ENCODE assay signal across 8 mouse cellular contexts in the genomic region with DNA sequence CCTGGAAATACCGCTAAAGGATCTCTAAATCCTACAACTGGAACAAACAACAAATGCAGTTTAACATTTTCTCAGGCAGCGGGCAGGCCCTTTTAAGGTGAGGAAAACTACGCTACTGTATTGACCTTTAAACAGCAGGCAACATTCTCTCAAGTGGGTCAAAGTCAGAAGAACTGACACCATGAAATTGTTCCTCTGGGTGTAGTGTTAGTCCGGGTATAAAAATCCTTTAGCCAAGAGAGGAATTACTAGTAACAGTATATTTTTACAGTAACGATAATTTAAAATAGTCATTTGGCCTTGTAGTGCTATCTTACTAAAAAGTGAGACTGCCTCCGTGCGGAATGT. TPM values are rescaled to one million over a fixed set of nuclear protein-coding genes. Genes with fewer than 3 reads are reported as not detected.
DNase-seq lines count a peak whose midpoint lies in the region; ATAC-seq and TF ChIP-seq lines count a peak whose summit lies in the region.

No protein-coding gene starts in this region.

- no peaks in the 10 kb centered on the region for H3K27me3 ChIP-seq in lung, embryonic 14.5 days (ENCODE audit: insufficient read depth, low read length)
- H3K27me3 ChIP-seq in forebrain, embryonic 12.5 days = no peaks in the 10 kb centered on the region
- no peaks in the 10 kb centered on the region for H3K27me3 ChIP-seq in limb, embryonic 15.5 days
- H3K27me3 ChIP-seq in stomach, embryonic 14.5 days (ENCODE audit: control insufficient read depth, insufficient read depth, low read length) = no peaks in the 10 kb centered on the region

- WGBS in lung, embryonic 14.5 days = 7% methylated on average over 7 of the region's 7 CpGs
- 11% methylated on average over 7 of the region's 7 CpGs for WGBS in forebrain, embryonic 12.5 days
- WGBS in limb, embryonic 15.5 days = 8% methylated on average over 7 of the region's 7 CpGs
- WGBS in stomach, embryonic 14.5 days = 6% methylated on average over 7 of the region's 7 CpGs

- no peaks in the 10 kb centered on the region for H3K4me1 ChIP-seq in lung, embryonic 14.5 days (ENCODE audit: insufficient read depth)
- H3K4me1 ChIP-seq in forebrain, embryonic 12.5 days = peaks cover 29% of the 10 kb centered on the region
- no peaks in the 10 kb centered on the region for H3K4me1 ChIP-seq in limb, embryonic 15.5 days
- H3K4me1 ChIP-seq in stomach, embryonic 14.5 days (ENCODE audit: control insufficient read depth, insufficient read depth, low read length) = peaks cover 5% of the 10 kb centered on the region; the same call in 1 of the 2 replicates

- no peak for DNase-seq in lung, embryonic 14.5 days
- no peak for DNase-seq in lung, postnatal 14 days
- DNase-seq in layer of hippocampus, postnatal 36 days = no peak
- no peak for DNase-seq in right cerebral cortex, adult 18-20 months
- DNase-seq in right cerebral cortex, postnatal 14 days = no peak

- H3K9me3 ChIP-seq in lung, embryonic 14.5 days (ENCODE audit: low read depth, low read length) = no peaks in the 10 kb centered on the region
- H3K9me3 ChIP-seq in forebrain, embryonic 12.5 days = no peaks in the 10 kb centered on the region
- no peaks in the 10 kb centered on the region for H3K9me3 ChIP-seq in limb, embryonic 15.5 days
- H3K9me3 ChIP-seq in stomach, embryonic 14.5 days (ENCODE audit: control insufficient read depth, low read depth, low read length) = no peaks in the 10 kb centered on the region

- peak; percentile 14; the same call in 1 of the 2 replicates for ATAC-seq in lung, embryonic 14.5 days (ENCODE audit: insufficient read depth)
- ATAC-seq in forebrain, embryonic 12.5 days (ENCODE audit: low FRiP score) = peak; percentile 27; the same call in 1 of the 2 replicates
- ATAC-seq in limb, embryonic 15.5 days (ENCODE audit: insufficient number of reproducible peaks, low FRiP score, low TSS enrichment, low read depth) = peak; percentile 11; the same call in 1 of the 2 replicates
- peak; percentile 8; the same call in 1 of the 2 replicates for ATAC-seq in stomach, embryonic 14.5 days (ENCODE audit: insufficient number of reproducible peaks, insufficient read depth, low FRiP score, low read depth)

- peak overlapping the region; percentile 59 for H3K4me2 ChIP-seq in lung, embryonic 14.5 days
- H3K4me2 ChIP-seq in forebrain, embryonic 12.5 days = peak overlapping the region; percentile 47
- peak overlapping the region; percentile 33 for H3K4me2 ChIP-seq in limb, embryonic 15.5 days
- peak overlapping the region; percentile 41 for H3K4me2 ChIP-seq in stomach, embryonic 14.5 days (replicated peaks; ENCODE audit: low read depth, low read length)

- peak overlapping the region; percentile 95 for H3K9ac ChIP-seq in lung, embryonic 14.5 days
- no peak overlapping the region for H3K9ac ChIP-seq in forebrain, embryonic 12.5 days
- no peak overlapping the region for H3K9ac ChIP-seq in limb, embryonic 15.5 days
- no peak overlapping the region for H3K9ac ChIP-seq in stomach, embryonic 14.5 days (replicated peaks; ENCODE audit: low read depth, low read length)

- H3K4me3 ChIP-seq in lung, embryonic 14.5 days (ENCODE audit: low read depth, low read length) = peak overlapping the region; percentile 98
- peak overlapping the region; percentile 83 for H3K4me3 ChIP-seq in forebrain, embryonic 12.5 days (replicated peaks)
- H3K4me3 ChIP-seq in limb, embryonic 15.5 days = peak overlapping the region; percentile 86
- H3K4me3 ChIP-seq in stomach, embryonic 14.5 days (ENCODE audit: low read depth, low read length) = peak overlapping the region; percentile 85; the same call in 1 of the 2 replicates

- no peak for TF ChIP-seq CTCF in lung, embryonic 14.5 days (IDR thresholded peaks at IDR 0.05; ENCODE audit: low read depth)

- H3K27ac ChIP-seq in lung, embryonic 14.5 days (ENCODE audit: low read depth) = peak overlapping the region; percentile 73
- peak overlapping the region; percentile 78 for H3K27ac ChIP-seq in forebrain, embryonic 12.5 days
- peak overlapping the region; percentile 80 for H3K27ac ChIP-seq in limb, embryonic 15.5 days
- H3K27ac ChIP-seq in stomach, embryonic 14.5 days (ENCODE audit: low read length) = peak overlapping the region; percentile 69

- peaks cover 27% of the 10 kb centered on the region for H3K36me3 ChIP-seq in lung, embryonic 14.5 days (ENCODE audit: insufficient read depth)
- peaks cover 29% of the 10 kb centered on the region for H3K36me3 ChIP-seq in forebrain, embryonic 12.5 days (replicated peaks)
- H3K36me3 ChIP-seq in limb, embryonic 15.5 days = peaks cover 21% of the 10 kb centered on the region
- peaks cover 22% of the 10 kb centered on the region for H3K36me3 ChIP-seq in stomach, embryonic 14.5 days (ENCODE audit: control insufficient read depth, insufficient read depth, low read length)

RNA-seq across cellular contexts. Expression of a gene that starts 24.4 kb away (rescaled TPM):
- 83.9 and 84.5 TPM in 2 replicates for polyA plus RNA-seq in lung, embryonic 14.5 days (2014; fragmentation: Nextera tagmentation; extraction: Ambion mirVana)
- polyA plus RNA-seq in forebrain, embryonic 12.5 days (2016; fragmentation: Nextera tagmentation; extraction: Ambion mirVana) = 110 and 111 TPM in 2 replicates
- polyA plus RNA-seq in limb, embryonic 15.5 days (2015; fragmentation: Nextera tagmentation; extraction: Ambion mirVana) = 60.3 and 60.4 TPM in 2 replicates
- polyA plus RNA-seq in stomach, embryonic 14.5 days (2014; fragmentation: Nextera tagmentation; extraction: Ambion mirVana) = 73.0 and 73.2 TPM in 2 replicates
- total RNA-seq in layer of hippocampus, postnatal 36 days (2021) = under 1 TPM; 0.60 to 0.83 TPM

RNA-seq across cellular contexts. Expression of a gene that starts 24.5 kb away (rescaled TPM):
- 25.3 and 27.8 TPM in 2 replicates for polyA plus RNA-seq in lung, embryonic 14.5 days (2014; fragmentation: Nextera tagmentation; extraction: Ambion mirVana)
- polyA plus RNA-seq in forebrain, embryonic 12.5 days (2016; fragmentation: Nextera tagmentation; extraction: Ambion mirVana) = 35.1 and 35.6 TPM in 2 replicates
- 16.6 and 18.1 TPM in 2 replicates for polyA plus RNA-seq in limb, embryonic 15.5 days (2015; fragmentation: Nextera tagmentation; extraction: Ambion mirVana)
- polyA plus RNA-seq in stomach, embryonic 14.5 days (2014; fragmentation: Nextera tagmentation; extraction: Ambion mirVana) = 26.7 and 27.1 TPM in 2 replicates
- total RNA-seq in layer of hippocampus, postnatal 36 days (2021) = under 1 TPM; 0.35 to 0.56 TPM

RNA-seq across cellular contexts. Expression of a gene that starts 46.2 kb away (rescaled TPM):
- polyA plus RNA-seq in lung, embryonic 14.5 days (2014; fragmentation: Nextera tagmentation; extraction: Ambion mirVana) = 57.3 and 58.9 TPM in 2 replicates
- polyA plus RNA-seq in forebrain, embryonic 12.5 days (2016; fragmentation: Nextera tagmentation; extraction: Ambion mirVana) = 60.7 and 61.7 TPM in 2 replicates
- 61.9 and 64.3 TPM in 2 replicates for polyA plus RNA-seq in limb, embryonic 15.5 days (2015; fragmentation: Nextera tagmentation; extraction: Ambion mirVana)
- polyA plus RNA-seq in stomach, embryonic 14.5 days (2014; fragmentation: Nextera tagmentation; extraction: Ambion mirVana) = 67.7 and 69.6 TPM in 2 replicates
- 100 to 1,000 TPM; 144 to 146 TPM for total RNA-seq in layer of hippocampus, postnatal 36 days (2021)

RNA-seq across cellular contexts. Expression of a gene that starts 46.3 kb away (rescaled TPM):
- 0.17 and 0.51 TPM in 2 replicates for polyA plus RNA-seq in lung, embryonic 14.5 days (2014; fragmentation: Nextera tagmentation; extraction: Ambion mirVana)
- 0.22 and 0.27 TPM in 2 replicates for polyA plus RNA-seq in forebrain, embryonic 12.5 days (2016; fragmentation: Nextera tagmentation; extraction: Ambion mirVana)
- 0.14 and 0.51 TPM in 2 replicates for polyA plus RNA-seq in limb, embryonic 15.5 days (2015; fragmentation: Nextera tagmentation; extraction: Ambion mirVana)
- 0.35 and 0.52 TPM in 2 replicates for polyA plus RNA-seq in stomach, embryonic 14.5 days (2014; fragmentation: Nextera tagmentation; extraction: Ambion mirVana)
- under 1 TPM; 0.46 to 0.47 TPM for total RNA-seq in layer of hippocampus, postnatal 36 days (2021)
